Mouse (Mus musculus): ENCODE measurements around the gene Sycp3. TPM values are rescaled to one million over a fixed set of nuclear protein-coding genes. Genes with fewer than 3 reads are reported as not detected.

Sycp3 gene
- polyA plus RNA-seq (2015; fragmentation: Nextera tagmentation; extraction: Ambion mirVana), result 0.39 TPM in 1 of 2 replicates, not detected in the other

DNA sequence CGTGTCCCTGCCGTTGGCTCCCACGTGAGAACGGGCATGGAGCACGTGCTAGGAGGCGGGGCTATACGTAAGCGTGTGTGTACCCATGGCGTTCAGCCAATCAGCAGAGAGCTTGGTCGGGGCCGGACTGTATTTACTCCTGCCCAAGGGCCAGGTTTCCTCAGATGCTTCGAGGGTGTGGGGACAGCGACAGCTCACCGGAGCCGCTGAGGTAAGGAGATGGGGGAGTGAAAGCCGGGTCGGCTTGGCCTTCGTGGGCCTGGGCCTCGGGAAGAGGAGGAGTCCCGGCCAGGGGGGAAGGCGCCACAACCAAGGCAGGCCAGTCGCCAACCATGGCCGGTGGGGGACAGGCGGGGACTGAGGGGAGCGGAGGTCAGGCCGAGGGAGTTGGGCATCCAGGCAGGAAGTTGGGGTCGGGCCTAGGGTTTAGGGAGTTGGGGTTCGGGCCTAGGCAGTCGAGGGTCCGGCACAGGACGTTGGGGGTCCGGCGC is at the start of gene Sycp3:
Gene Sycp3 (plus strand): TSS at position 68 of the 491 bp plus-strand sequence.
- no peaks in the 10 kb centered on the region for H3K9me3 ChIP-seq
- no peaks in the 10 kb centered on the region for H3K36me3 ChIP-seq
- no peak for ATAC-seq (ENCODE audit: low read depth)
- H3K27ac ChIP-seq (replicated peaks), result no peak within 1 kb of the TSS
- H3K4me2 ChIP-seq, result no peak within 1 kb of the TSS
- WGBS, result 87% methylated on average over 33 of the region's 33 CpGs
- H3K9ac ChIP-seq, result no peak within 1 kb of the TSS
- no peaks in the 10 kb centered on the region for H3K27me3 ChIP-seq
- H3K4me1 ChIP-seq (replicated peaks), result no peaks in the 10 kb centered on the region
- no peak within 1 kb of the TSS for H3K4me3 ChIP-seq

DNA sequence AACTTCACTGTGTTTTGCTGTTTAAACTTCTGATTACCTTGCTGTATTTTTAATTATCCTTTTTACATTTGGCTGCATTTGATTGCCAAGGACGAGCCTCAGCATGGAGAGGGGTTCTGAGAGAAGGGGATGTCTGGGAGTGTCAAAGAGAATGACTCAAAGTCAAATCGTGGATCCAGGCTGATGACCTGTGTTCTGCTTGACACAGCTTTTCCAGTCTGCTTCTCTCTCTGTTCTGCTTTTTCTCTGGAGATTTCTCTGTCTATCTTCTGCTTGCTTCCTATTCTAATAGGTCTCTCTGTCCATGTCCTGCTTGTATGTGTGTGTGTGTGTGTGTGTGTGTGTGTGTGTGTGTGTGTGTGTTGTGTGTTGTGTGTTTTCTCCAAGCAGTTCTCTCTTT is 49.6 kb upstream of the Sycp3 start:
- 63% methylated on average over 2 of the region's 2 CpGs for WGBS
- H3K4me1 ChIP-seq (replicated peaks), result no peaks in the 10 kb centered on the region
- H3K36me3 ChIP-seq, result no peaks in the 10 kb centered on the region
- H3K9ac ChIP-seq, result no peak overlapping the region
- H3K4me3 ChIP-seq, result no peak overlapping the region
- H3K27me3 ChIP-seq, result no peaks in the 10 kb centered on the region
- H3K9me3 ChIP-seq, result no peaks in the 10 kb centered on the region
- ATAC-seq (ENCODE audit: low read depth), result no peak
- no peak overlapping the region for H3K4me2 ChIP-seq
- no peak overlapping the region for H3K27ac ChIP-seq (replicated peaks)

DNA sequence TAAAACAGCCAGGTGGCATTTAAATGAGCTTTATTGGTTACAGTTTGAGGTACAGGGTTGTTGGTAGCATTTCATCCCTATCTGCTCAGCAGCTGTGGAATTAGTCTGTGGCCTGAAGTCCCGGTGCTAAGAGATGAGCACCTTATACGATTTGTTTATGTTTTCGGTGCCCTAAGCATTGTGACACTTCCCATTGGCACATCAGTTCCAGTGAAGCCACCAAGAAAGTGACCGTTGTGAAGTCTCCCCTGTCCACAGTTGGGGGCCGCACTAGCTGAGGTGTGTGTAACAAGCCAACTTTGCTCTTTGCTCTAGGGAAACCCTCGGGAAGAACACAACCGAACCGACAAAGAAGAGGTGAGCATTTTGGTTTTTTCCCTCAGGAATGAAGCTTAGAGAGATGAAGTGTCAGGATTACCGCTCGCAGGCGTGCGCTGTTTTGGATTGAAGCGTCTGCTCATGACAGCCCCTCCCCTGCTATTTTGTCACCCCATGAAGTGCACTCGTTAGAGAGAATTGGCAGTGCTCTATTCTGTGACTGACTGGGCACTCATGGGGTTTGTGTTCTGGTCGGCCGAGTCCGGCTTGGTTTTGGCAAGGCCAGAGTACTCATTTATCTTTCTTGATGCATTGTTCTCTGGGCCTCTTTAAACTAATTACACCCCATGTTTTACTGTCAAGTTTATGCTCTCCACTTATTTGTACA is 46.9 kb upstream of the Sycp3 start:
- Histone ChIP-seq H3K9me3 (no peaks in the 10 kb centered on the region), H3K27ac (replicated peaks) (no peak overlapping the region), H3K4me1 (replicated peaks) (no peaks in the 10 kb centered on the region), H3K9ac (no peak overlapping the region), H3K4me2 (no peak overlapping the region), H3K36me3 (peaks cover 8% of the 10 kb centered on the region; the same call in 1 of the 2 replicates), H3K4me3 (no peak overlapping the region), H3K27me3 (no peaks in the 10 kb centered on the region)
- 59% methylated on average over 17 of the region's 17 CpGs for WGBS
- ATAC-seq (ENCODE audit: low read depth), result no peak

DNA sequence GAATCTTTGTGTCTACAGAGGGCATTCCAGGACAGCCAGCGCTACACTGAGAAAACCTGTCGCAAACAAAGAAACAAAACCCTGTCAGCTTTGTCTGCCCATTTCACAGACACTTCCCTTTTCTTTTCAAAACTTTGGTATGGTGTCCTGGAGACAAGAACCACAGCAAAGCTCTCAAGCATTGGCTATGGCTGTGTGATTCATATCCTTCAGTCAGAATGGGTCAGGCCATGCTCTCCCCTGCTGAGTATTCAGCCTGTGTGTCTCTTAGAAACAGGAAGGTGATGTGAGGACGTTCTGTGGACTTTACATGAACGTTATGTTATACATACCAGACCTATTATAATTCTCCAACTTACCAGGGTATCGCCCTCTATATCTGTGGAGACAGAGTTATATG is 41.7 kb upstream of the Sycp3 start:
- H3K9me3 ChIP-seq, result no peaks in the 10 kb centered on the region
- H3K36me3 ChIP-seq, result peaks cover 30% of the 10 kb centered on the region
- no peaks in the 10 kb centered on the region for H3K27me3 ChIP-seq
- H3K27ac ChIP-seq (replicated peaks), result no peak overlapping the region
- no peak overlapping the region for H3K4me3 ChIP-seq
- H3K4me1 ChIP-seq (replicated peaks), result no peaks in the 10 kb centered on the region
- no peak overlapping the region for H3K4me2 ChIP-seq
- no peak overlapping the region for H3K9ac ChIP-seq
- WGBS, result 70% methylated on average over 5 of the region's 5 CpGs
- ATAC-seq (ENCODE audit: low read depth), result no peak

DNA sequence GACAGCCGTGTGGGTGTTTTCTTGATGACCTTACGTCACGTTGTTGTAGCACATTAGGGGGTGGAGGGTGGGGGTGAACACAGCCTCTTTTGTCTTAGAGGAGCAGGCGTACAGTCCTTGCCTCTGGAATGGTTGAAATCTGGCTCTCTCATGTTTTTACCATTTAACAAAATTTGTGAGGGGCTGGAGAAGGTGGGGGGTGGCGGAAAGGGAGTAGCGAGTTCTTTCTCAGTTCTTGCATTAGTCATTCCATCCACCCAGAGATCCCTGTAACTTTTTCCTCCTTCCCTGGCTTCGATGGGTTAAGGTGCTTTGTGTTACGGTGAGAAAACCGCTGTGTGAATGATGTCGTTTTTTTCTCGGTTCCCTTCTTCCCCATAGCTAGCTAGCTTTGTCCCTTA is 39.2 kb upstream of the Sycp3 start:
- no peak for ATAC-seq (ENCODE audit: low read depth)

DNA sequence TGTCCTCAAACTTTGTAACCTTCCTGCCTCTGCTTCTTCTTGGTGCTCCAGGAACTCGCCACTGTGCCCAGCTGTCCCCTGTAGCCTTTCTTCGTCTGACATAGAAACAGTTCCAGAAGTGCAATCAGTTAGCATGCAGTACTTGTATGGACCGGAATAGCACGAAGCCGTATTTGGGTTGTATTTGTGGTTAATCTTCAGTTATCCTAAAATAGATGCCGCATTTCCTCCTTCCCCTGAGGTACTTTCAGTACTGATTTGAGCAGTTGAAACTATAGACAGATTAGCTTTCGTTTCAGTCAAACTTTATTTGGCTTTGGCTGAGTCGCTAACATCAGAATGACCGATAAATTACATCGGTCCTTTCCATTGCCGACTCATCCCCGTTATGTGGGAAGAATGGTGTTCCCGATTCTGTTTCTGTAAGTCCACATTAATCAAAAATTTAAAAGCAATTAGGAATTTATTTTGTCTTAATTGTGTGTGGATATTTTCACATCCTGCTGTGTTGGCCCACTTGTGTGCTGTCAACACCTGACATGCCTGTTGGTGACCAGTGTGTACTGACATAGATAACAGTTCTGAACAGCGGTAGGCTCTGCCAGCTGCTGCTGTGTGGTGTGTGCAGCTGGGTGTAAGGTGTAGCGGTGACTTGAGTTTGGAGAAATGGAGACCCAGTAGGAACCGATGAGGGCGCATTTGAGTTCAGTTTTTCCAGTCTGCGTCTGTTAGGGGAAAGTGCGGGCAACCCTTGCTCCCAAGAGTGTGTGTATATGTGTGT is 38.5 kb upstream of the Sycp3 start:
- Histone ChIP-seq H3K9me3 (no peaks in the 10 kb centered on the region), H3K4me2 (no peak overlapping the region), H3K27ac (replicated peaks) (no peak overlapping the region), H3K4me1 (replicated peaks) (no peaks in the 10 kb centered on the region), H3K27me3 (no peaks in the 10 kb centered on the region), H3K4me3 (no peak overlapping the region), H3K36me3 (peaks cover 22% of the 10 kb centered on the region), H3K9ac (no peak overlapping the region)
- ATAC-seq (ENCODE audit: low read depth), result no peak
- 92% methylated on average over 19 of the region's 19 CpGs for WGBS

More for the DNA sequence above, 39.2 kb upstream of the Sycp3 start:
- Histone ChIP-seq H3K27me3 (no peaks in the 10 kb centered on the region), H3K4me3 (no peak overlapping the region), H3K9me3 (no peaks in the 10 kb centered on the region), H3K36me3 (peaks cover 28% of the 10 kb centered on the region), H3K9ac (no peak overlapping the region), H3K4me1 (replicated peaks) (no peaks in the 10 kb centered on the region), H3K4me2 (no peak overlapping the region), H3K27ac (replicated peaks) (no peak overlapping the region)
- WGBS, result 74% methylated on average over 11 of the region's 11 CpGs

DNA sequence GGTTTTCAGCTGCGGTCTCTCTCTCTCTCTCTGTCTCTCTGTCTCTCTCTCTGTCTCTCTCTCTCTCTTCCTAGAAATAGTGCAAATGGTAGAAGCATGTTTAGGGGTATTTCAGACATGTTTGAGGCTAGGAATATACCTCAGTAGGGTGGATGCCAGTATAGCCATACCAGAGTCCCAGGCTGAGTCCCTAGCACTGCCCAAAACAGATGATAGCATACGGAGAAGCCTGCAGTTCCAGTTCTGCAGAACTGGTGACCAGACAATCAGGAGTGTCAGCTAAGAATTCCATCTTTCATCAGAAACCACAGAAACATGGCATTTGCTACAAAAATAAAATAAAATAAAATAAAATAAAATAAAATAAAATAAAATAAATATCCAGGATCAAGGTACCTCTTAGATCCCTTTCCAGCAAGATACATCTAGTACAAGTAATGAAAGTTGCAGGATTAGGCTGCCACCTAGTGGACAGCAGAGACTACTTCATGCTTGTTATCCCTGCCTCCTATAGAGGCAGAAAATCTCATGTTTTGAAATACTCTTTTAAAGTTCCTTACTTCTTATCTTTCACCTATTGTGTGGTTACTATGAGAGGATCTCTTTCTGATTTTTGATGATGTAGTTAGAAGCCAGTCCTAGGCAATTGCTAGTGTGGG is 33.1 kb upstream of the Sycp3 start:
- peak; percentile 79; the same call in 1 of the 2 replicates for ATAC-seq (ENCODE audit: low read depth)
- WGBS, result 96% methylated on average over 2 of the region's 2 CpGs

DNA sequence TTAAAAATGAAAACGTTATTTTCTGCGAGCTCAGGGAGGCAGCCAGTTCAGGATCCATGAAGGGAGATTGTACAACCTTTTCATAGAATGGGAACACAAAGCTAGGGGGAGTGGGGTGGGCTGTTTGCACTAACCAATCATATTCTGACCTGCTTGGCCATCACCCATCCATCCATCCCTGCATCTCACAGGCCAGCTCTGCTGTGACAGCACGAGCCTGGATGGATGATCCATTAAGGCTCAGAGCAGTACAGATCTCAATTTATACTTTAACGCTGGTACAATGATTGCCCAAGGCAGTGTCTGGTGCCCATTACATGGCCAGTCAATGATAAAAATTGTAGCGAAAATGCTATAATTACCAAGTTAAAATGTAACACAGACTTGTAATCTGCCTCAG is 32.5 kb upstream of the Sycp3 start:
- no peaks in the 10 kb centered on the region for H3K9me3 ChIP-seq
- H3K4me2 ChIP-seq, result no peak overlapping the region
- H3K27ac ChIP-seq (replicated peaks), result no peak overlapping the region
- no peaks in the 10 kb centered on the region for H3K27me3 ChIP-seq
- H3K9ac ChIP-seq, result peak overlapping the region; percentile 39; the same call in 1 of the 2 replicates
- WGBS, result 57% methylated on average over 5 of the region's 5 CpGs
- H3K4me3 ChIP-seq, result no peak overlapping the region
- peak; percentile 53; the same call in 1 of the 2 replicates for ATAC-seq (ENCODE audit: low read depth)
- no peaks in the 10 kb centered on the region; the same call in 1 of the 2 replicates for H3K4me1 ChIP-seq (replicated peaks)
- H3K36me3 ChIP-seq, result peaks cover 35% of the 10 kb centered on the region

More for the DNA sequence above, 33.1 kb upstream of the Sycp3 start:
- H3K4me2 ChIP-seq, result no peak overlapping the region
- no peaks in the 10 kb centered on the region for H3K27me3 ChIP-seq
- H3K4me1 ChIP-seq (replicated peaks), result no peaks in the 10 kb centered on the region; the same call in 1 of the 2 replicates
- H3K9ac ChIP-seq, result no peak overlapping the region
- no peak overlapping the region for H3K27ac ChIP-seq (replicated peaks)
- H3K36me3 ChIP-seq, result peaks cover 32% of the 10 kb centered on the region
- H3K9me3 ChIP-seq, result no peaks in the 10 kb centered on the region
- no peak overlapping the region for H3K4me3 ChIP-seq

DNA sequence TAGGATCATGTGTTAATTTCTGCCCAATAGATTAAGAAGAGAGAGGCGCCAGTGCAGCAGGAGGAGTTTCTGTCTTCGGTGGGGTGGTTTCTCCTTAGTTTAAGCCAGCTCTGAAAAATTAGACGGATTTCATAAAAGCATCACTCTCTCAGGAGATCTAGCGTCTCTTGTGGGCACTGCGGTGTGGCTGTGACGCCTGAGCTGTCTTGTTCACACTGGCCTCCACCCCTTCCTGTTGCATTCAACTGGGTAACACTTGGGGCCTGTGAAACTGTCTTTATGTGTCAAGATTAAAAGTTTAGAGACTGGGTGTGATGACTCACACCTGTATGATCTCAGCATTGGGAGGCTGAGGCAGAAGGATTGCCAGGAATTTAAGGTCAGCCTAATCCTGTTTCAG is 31.4 kb upstream of the Sycp3 start:
- WGBS, result 91% methylated on average over 6 of the region's 6 CpGs
- Histone ChIP-seq H3K36me3 (peaks cover 37% of the 10 kb centered on the region), H3K9me3 (no peaks in the 10 kb centered on the region), H3K27me3 (no peaks in the 10 kb centered on the region), H3K4me1 (replicated peaks) (no peaks in the 10 kb centered on the region; the same call in 1 of the 2 replicates), H3K9ac (no peak overlapping the region), H3K27ac (replicated peaks) (no peak overlapping the region), H3K4me2 (no peak overlapping the region), H3K4me3 (no peak overlapping the region)
- ATAC-seq (ENCODE audit: low read depth), result no peak

DNA sequence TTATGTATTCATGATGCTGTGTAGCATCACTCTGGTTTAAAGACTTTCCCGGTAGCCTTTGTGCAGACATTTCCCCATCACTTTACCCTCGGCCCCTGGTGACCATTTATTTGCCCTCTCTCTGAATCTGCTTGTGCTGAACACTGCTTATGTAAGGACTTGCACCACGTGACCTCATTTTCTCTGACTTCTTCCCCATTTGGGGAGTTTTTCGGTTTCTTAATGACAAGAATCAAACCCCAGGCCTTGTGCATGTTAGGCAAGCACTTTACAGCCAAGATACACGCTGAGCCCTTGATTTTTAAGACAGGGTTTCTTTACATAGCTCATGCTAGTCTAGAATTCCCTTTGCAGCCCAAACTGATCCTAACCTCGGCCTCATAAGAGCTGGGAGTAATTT is 18.1 kb upstream of the Sycp3 start:
- 89% methylated on average over 6 of the region's 6 CpGs for whole genome bisulfite sequencing
- no peak overlapping the region for H3K27ac ChIP-seq (replicated peaks)
- no peaks in the 10 kb centered on the region for H3K9me3 ChIP-seq
- H3K4me1 ChIP-seq (replicated peaks), result no peaks in the 10 kb centered on the region
- no peak overlapping the region for H3K4me3 ChIP-seq
- H3K27me3 ChIP-seq, result no peaks in the 10 kb centered on the region
- ATAC-seq (ENCODE audit: low read depth), result no peak
- peaks cover 51% of the 10 kb centered on the region for H3K36me3 ChIP-seq
- no peak overlapping the region for H3K4me2 ChIP-seq
- H3K9ac ChIP-seq, result no peak overlapping the region

DNA sequence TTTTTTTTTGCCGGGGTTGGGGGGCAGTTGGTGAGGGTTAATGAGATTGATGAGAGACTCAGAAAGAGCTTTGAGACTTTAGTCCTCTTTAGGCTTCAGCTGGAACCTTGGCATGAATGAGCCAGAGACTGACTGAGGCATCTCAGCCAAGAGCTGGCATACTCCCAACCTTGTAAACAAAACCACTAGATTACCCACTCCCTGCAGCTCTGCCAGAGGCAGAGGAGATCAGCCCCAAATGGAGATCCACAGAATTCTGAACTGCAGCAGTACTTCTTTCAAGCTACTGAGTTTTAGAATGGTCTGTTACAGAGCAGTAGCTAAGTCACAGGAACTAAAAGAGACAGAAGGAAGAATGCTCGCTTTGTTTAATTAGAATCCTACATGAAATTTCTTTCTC is 8.1 kb upstream of the Sycp3 start:
- Histone ChIP-seq H3K27ac (replicated peaks) (no peak overlapping the region), H3K27me3 (no peaks in the 10 kb centered on the region), H3K9me3 (no peaks in the 10 kb centered on the region), H3K36me3 (0 out of 2 replicates have a peak, but pooled peaks cover 3% of the 10 kb centered on the region), H3K4me1 (replicated peaks) (no peaks in the 10 kb centered on the region), H3K4me3 (no peak overlapping the region), H3K4me2 (no peak overlapping the region), H3K9ac (no peak overlapping the region)
- WGBS, result 90% methylated on average over 2 of the region's 2 CpGs
- 0 out of 2 replicates have a peak, but pooled peaks have one; percentile 19 for ATAC-seq (ENCODE audit: low read depth)

DNA sequence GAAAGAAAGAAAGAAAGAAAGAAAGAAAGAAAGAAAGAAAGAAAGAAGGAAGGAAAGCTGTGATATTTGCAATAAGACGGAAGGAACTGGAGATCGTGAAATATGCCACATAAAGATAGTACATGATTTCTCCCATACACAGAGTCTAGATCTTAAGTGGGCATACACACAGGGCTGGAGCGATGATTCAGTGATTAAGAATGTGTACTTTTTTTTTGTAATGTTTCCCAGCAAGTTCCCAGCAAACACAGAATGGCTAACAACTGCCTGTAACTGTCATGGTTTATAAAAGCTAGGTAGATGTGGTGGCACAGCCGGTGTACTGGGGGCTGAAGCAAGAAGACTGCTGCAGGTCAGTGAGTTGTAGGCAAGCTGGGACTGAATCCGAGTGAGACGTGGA is 7.4 kb upstream of the Sycp3 start:
- H3K4me1 ChIP-seq (replicated peaks), result no peaks in the 10 kb centered on the region
- no peaks in the 10 kb centered on the region for H3K36me3 ChIP-seq
- no peak overlapping the region for H3K4me3 ChIP-seq
- no peak overlapping the region for H3K27ac ChIP-seq (replicated peaks)
- H3K27me3 ChIP-seq, result no peaks in the 10 kb centered on the region
- H3K9ac ChIP-seq, result no peak overlapping the region
- WGBS, result 87% methylated on average over 6 of the region's 6 CpGs
- no peak overlapping the region for H3K4me2 ChIP-seq
- no peak for ATAC-seq (ENCODE audit: low read depth)
- no peaks in the 10 kb centered on the region for H3K9me3 ChIP-seq

Measured in neural tube, embryonic 13.5 days (tissue).